Mouse (Mus musculus) testis, postnatal 10 days (tissue): ENCODE data around the gene Tomm40.
"Not testable (repeated sequence)": the region's sequence is repeated elsewhere in the genome, so short reads cannot be mapped to it uniquely, and the experiment has no call there.

ENCODE experiments used
- DNase-seq: peaks from one replicate; pipeline ENCODE4 v3.0.0; 2021; ENCODE audit warnings: low spot score

Gene Tomm40

DNA sequence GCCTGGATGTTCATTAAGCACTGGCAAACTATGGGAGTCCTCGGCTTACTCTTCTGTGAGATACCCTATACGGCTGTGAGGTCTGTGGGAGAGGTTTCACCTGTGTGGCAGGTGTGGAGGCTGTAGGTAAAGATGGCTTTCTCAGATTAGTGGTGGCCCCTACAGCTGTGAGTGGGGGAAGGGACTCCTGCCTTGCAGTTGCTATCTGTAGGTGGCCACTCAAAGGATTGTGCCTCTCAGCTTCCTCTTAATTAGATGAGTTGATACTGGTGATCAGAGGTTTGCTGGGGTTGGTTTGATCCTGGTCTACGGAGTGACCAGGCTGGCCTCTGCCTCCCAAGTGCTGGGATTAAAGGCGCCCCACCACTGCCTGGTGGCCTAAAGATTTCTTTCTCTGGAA, 10.8 kb downstream of the Tomm40 start:
- DNase-seq = no peak

DNA sequence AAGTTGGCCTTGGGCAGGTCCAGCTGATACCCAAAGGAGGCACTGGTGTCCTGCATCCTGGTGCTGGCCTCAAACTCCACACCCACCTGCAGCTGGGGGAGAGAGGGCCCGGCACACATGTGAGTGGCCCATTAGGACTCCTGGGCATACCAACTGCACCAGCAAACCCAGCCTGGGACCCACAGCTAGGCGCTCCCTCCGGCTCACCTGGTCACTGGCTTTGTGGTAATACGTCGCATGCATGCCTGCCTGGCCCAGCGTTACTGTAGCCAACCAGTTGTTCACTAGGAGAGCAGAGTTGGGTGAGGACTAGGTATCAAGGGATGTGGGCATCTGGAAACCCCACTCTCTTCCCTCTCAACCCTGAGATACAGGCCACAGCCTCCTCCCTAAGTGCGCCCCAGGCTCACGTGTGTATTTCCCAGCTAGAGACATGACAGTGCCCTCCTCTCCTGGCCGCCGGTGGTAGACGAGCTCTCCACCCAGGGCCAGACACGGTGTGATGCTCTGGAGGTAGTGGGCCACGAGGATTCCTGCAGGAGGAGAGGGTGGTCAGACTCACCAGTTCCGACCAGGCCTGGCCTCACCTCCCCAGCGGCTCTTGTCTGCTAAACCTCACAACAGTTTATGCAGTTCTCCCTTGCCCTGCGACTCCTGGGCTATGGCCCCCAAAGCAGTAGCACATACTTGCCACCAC, 12.2 kb downstream of the Tomm40 start:
- no peak for DNase-seq

DNA sequence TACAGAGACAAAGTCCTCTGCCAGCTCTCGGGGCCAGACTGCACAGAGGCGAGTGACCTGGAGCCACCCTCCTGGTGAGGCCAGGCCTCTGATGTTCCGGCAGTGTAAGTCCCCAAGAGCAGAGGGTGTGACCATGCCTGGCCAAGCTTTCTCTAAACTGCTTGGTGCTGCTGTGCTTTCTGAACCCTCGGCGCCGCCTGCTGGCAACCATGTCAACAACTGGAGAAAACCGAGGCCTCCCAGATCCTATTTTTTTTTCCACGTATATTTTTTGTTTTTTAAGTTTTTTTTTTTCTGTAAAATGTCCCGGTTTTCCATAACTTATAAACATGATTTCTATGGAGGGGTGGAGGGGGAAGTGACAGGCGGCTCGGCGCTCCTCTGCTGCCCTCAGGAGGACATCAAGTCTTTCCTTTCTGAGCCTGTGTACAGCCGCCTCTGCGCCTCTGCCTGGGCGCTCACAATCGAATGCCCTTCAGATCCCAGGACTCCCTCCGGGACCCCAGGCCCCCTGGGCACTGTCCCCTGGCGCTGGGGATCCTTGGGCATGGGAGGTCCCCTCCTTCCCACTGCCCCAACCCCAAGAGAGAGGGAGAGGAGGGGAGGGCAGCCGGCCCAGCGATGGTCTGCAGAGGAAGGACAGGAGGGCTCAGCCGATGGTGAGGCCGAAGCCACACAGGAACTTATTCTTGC, 14.0 kb downstream of the Tomm40 start:
- peak; percentile 86 for DNase-seq

DNA sequence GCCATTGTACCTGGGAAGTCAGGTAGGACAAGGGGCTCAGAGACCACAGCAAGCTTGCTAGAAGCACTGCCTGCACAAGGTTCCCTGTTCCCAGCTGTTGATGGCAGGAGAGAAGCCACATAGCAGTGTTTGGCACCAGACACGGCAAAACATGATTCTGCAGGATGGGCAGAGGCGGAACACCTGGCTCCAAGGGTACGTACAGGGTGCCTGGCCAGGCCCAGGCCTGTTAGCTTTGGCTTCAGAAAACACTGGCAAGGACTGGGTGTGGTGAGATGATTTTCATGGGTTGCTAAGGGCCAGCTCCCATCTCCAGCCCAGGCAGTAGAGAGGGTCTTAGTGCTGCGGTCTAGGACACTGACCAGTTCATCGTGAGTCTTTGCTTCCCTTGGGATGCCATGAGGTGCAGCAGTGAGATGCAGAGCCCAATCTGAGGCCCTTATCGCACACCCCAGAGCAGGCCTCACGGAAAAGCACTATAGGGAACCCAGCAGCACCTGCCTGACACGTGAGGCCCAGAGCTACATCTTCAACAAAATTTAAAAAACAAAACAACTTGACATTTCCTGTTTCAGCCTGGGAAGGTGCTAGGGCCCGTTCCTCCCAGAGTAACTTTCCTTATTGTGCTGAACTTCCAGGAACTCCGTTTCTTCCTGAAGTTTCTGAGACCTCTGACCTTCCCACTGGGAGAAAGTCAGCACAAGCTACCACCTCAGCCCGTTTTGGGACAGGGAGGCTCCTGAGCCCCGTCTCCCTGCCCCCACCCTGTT, 14.8 kb downstream of the Tomm40 start:
- DNase-seq = no peak

DNA sequence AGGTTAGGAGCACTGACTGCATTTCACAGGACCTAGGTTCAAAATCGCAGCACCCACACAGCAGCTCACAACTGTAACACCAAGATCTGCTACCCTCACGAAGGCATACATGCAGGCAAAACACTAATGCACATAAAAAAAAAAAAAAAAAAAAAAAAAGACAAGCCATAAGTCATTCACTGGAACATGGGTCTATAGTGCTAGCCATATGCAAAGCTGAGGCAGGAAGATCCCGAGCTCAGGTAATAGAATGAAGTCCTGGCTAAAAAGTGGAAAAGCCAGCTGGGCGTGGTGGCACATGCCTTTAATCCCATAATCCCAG, 15.4 kb downstream of the Tomm40 start:
- DNase-seq = no peak

DNA sequence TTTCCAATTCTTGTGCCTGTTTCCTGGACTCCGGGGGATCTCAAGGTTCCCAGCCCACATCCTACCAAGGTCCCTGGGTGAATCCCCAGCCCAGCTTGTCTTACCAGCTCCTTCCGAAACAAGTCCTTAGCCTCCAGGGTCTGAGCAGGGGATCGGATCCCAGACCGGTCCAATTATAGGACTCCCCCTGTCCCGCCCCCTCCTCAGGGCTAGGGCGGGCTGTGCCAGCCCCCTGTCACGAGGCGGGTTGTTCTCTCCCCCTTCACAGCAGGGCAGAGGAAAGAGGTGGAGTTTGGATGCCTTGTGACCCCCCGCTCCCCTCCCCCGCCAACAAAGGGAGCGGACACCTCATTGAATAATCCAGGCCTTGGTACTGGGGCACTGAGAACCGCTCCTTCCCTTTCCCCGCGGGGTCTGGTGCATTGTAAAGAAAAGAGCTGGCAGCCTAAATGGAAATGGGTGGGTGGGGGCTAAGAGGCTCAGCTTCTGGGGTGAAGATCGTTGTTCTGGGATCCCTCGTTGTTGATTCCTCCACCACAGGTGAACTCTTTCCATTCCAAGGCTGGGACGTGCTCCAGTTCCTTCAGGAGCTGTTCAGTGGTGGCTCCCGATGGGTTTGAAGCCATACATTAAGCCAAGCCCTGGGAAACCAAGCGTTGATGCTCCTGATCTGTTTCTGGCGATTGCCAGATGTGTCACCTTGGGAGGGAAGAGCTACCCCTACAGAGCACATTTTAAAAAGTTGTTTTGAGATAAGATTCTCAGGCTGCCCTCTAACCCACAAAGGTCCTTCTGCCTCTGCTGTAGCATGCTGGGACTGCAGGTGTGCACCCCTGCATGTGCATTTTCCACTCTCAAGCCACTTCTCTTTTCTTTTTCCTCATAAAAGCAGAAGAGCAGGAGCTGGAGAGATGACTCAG, 16.1 kb downstream of the Tomm40 start, which contains the start of gene Apoe:
Gene Apoe (minus strand): TSS at position 282 of the 920 bp plus-strand sequence.
- DNase-seq = peak; percentile 71

DNA sequence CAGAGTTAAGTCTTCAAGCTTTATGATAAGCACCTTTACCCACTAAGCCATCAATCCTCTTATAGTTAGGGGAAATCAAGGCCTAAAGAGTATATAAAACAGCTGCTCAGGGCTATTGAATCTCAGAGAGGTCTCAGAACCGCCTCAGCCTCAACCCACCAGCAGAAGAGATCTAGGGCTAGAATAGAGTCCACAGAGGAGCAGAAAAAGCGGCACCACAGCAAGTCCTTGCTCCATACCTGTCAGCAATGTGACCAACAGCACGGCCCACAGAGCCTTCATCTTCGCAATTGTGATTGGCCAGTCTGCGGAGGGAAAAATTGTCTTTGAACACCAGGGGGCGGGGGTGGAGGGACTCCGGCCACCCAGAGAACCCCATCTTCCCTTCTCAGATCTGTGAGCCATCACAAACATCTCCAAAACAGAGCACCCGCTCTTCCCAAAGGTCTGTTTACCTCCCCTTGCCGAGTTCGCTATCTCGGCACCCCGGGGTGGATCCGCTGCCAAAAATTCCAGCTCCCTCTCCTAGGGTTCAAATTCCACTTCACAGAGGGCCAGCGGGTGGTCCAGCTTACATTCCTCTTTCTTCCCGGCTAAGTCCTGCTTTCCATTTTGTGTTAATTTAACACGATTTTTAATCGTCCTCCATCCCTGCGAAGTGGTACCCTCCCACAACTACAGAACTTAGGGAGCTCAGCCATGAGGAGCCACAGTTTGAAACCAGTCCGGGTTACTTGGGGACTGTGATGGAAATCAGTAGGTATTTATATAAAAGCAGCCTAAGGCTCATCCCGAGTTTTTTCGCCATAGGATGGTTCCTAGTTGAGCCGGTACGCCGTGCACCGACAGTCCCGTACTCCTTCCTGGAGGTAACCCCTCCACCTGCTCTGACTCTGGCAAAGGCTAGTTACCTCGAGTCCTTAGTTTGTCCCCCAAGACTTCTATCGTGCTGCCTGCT, 17.0 kb downstream of the Tomm40 start:
- DNase-seq = peak; percentile 64

DNA sequence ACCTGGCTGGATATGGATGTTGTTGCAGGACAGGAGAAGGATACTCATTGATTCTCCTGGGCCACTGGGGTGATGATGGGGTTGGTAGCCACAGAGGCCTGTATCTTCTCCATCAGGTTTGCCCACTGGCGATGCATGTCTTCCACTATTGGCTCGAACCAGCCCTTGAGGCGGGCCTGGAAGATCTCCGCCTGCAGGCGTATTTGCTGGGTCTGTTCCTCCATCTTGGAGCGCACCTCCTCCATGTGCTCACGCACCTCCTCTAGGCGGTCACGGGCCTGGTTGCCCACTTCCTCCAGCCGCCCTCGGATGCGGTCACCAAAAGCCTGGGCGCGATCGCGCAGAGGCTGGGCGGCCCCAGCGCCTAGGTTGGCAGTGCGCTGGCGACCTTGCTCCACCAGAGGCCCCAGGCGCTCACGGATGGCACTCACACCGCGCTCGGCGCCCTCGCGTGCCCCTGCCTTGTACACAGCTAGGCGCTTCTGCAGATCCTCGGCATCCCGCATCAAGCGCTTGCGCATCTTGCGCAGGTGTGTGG, 18.8 kb downstream of the Tomm40 start:
- DNase-seq = no peak

DNA sequence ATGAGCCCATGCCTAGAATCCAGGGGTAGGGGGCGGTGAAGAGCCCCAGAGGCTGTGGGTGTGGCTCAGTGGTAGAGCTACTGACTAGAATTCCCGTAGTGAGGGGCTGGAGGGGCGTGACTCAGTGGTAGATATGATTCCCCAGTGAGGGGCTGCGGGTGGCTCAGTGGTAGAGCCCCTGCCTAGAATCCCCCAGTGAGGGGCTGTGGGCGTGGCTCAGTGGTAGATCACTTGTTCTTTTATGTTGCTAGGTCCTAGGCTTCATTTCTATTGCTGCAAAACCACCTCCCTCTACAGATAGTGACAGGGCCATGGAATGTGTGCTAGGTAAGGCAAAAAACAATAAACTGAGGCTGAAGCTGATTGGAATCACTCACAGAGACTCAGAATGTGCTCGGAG, 19.4 kb downstream of the Tomm40 start:
- DNase-seq = no peak

DNA sequence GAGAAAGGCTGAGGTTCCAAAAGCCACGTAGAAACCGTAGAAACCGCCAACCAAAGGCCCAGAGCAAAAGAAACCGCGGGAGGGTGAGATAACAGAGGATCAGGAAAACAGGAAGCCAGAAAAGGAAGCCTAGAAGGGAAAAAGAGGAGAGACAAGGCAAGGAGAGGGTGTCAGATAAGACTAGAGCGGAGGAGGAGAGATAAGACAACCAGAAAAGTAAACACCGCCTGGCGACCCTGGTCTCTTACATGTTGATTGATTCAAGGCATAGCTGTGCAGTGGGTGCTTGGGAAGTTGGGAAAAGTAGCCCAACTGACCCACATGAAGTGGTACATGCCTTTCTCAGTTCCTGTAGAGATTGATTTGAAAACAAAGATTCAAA, 20.0 kb downstream of the Tomm40 start:
- DNase-seq = no peak

DNA sequence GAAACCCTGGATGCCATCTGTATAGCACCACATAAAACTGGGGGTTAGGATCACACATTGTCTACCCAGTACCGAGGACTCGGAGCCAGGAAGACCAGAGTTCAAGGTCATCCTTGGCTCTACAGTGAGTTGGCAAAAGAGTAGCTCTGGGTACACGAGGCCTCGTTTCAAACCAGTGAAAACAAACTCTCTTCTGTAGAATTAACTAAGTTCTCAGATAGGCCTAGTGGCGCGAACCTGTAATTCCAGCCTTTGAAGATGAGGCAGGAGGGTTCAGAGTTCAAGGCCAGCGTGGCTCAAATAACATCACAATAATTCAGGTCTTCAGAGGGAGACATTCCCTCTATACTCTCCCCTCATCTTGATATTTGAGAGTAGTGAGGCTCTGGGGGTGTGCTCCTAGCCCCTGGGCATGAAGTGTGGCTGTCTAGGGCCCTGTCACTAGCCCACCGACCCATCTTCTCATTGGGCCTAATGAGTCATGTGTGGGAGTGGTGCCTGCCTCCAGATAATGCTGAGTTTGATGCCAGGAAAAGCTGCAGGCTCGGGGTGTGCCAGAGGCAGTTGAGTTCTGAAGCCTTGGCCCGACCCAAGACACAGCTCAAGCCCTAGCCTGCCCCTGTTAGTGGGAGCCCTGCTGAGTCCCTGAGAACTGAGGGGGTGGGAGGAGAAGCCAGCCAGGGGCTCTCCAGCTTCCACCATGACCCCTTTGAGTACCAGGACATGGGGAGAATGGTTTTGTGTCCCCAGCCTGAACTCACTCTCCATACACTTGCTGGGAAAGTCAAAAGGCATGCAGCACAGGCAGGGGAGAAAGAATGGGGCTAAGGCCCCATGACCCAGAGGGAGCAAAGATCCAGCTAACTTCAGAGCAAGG, 20.7 kb downstream of the Tomm40 start:
- no peak for DNase-seq

DNA sequence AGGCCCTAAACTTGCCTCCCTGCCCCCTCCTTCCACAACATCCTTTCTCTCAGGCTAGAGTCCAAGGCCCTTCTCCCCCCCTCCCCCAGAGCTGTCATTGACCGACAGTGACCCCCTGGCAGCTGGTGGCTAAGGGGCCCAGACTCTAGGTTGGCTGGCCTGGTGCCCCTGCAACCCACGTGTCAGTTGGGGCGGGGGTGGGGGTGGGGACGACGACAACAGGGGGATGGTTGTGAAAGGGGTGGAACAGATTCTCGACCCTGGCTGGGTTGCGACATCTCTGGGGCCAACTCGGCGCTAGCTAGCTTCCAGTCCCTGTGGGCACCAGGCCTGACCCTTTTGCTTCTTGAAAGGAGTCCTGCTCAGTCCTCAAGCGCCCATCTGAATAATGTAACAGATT, 21.8 kb downstream of the Tomm40 start:
- DNase-seq = no peak

DNA sequence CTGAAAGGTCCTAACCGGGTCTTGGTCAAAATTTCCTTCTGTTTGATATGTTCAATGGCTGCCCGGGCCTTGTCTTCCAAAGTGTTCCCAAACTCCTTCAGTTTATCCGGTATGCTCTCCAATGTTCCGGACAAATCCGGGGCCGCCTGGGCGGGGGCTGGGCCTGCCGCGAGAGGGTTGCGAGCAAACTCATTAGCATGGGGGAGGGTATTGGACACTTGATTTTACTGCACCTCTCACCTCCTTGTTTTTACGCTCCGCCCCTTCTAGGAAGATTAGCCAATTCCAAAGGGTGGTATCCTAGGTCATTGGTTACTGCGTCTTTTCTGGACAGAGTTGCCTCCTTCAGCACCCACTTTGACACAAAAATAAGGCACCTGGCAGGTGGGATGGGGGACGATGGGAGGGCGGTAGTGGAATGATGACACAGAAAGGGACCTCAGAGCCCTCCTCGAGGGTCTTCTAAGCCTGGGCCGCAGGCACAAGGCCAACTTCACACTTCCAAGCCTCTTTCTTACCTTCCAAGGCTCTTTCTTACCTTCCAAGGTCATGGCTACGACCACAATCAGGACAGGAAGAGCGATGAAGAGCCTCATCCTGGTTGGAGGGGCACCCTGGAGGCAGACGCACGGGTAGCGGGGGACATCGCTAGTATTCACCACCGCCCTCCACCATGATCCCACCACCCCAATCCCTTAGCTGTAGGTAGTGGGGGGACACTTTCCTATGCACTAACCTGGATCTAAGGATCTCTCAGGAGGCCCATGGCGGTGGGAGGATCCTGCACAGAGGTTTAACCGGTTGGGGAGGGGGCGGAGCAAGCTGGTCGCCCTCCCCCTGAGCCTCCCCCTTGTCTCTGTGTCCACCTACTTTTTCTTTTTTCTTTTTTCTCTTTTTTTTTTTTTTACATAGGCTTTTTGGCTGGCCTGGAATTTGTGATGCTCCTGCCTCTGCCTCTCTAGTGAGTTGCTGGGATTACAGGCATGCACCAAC, 23.1 kb downstream of the Tomm40 start, which contains the start of gene Apoc1:
Gene Apoc1 (minus strand): TSS at position 788 of the 993 bp plus-strand sequence.
- no peak for DNase-seq

DNA sequence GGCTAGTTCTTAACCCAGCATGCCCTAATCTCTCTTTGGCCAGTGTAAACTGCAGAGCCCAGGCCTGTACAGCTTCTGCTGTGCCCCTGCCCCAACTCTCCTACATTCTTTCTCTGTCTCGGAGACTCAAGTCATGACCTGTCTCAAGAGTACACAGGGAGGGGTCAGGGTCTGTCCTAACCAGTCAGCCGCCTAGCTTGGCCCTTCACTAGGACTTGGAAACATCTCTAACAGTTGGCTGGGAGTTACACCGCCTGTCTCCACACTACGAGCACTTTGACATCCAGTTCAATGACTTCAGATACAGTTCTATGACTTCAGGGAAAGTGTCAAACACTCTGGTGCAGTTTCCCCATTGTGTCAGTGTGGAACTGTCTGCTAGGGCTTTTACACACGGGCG, 23.8 kb downstream of the Tomm40 start:
- no peak for DNase-seq

DNA sequence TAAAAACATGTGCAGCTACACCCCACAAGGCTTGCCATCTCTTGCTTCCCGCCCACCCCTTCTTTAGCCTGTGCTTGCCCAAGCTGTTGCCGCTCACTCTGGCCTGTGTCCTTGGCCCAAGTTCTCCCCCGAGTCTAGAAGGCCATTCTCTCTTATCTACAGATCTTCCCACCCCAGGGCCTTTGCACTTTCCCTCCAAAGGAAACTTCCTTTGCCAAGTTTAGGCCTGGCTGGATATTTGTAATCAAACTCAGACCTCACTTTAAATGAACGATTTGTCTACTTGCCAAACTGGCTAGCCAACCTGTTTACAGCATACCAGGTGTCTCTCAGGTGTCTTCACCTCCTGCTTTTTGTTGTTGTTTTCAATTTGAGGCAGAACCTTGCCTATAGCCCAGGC, 24.4 kb downstream of the Tomm40 start:
- DNase-seq = no peak

DNA sequence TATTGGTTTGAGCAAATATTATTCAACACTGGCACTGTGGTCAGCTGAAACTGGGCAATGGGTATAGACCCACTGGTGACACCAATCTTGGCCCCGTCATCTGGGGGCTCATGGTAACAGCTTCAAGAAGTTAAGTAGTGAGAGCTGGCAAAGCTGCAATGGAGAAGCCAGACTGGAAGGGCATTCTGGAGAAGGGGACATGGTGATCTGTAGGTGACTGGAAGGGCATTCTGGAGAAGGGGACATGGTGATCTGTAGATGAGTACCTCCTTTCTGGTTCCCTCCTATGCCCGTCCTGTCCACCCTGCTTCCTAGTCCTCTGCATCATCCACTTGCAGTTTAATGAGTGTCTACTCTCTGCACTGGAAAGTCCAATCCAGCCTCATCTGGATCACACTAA, 26.6 kb downstream of the Tomm40 start:
- DNase-seq = no peak

DNA sequence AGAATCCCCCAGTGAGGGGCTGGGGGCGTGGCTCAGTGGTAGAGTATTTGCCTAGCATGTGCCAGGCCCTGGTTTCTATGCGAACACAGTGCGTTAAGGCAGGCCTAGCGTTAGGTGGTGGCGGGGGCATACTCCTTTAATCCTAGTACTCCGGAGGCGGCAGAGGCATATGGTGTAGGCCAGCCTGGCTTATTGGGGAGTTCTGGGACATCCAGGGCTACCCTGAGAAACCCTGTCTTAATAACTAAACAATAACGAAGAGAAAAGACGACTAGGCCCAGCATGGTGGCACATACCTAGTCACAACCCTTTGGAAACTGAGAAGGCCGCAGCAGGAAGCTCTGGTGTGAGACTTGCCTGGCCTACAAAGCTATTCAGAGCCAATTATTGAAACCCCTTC, 27.1 kb downstream of the Tomm40 start:
- DNase-seq = no peak

DNA sequence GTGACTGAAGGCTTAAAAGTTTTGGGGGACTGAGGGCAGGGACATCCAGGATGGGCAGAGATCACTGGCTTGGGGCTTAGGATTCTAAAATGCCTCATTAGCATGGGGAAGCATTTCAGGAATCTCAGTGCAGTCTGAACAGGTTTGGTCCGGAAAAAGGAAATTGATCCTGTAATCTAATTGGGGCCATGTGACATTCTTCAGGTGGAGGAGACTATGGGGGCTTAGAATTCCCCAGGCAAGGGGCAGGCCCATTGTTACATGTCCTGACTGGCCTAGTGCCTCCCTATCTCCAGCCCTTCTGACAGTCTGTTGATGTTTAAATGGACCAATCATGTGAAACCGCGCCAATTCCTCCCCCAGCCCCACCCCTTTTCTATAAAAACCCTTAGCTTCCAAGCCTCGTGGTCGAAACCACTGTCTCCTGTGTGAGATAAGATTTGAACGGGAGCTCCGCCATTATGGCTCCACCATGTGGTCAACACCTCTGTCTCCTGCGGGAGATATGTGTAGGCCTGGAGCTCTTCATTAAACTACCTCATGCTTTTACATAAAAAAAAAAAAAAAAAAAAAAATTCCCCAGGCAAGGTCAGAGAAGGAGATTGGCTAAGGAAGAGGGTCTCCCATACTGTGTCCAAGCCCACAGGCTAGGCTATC, 28.2 kb downstream of the Tomm40 start:
- DNase-seq = not testable (repeated sequence)
